Mouse (Mus musculus) inflammation-experienced regulatory T-cells, adult 16 weeks (primary cell): Measurements from ENCODE around the gene Efhd2. TPM values are rescaled to one million over a fixed set of nuclear protein-coding genes. Genes with fewer than 3 reads are reported as not detected.

Source experiments
- polyA plus RNA-seq: library from polyadenylated mRNA; unstranded; fragments of 100-300 nt; shearing (Covaris generic); gene quantifications from one replicate; pipeline ENCODE4 v1.2.1, GENCODE M21; 2017

Efhd2 gene
- polyA plus RNA-seq: 21.0 TPM

GRCm38 (mm10) chr4:141874601-141875460 is at the start of gene Efhd2:
Gene Efhd2, minus strand, starts transcription at chr4:141874920.

DNA sequence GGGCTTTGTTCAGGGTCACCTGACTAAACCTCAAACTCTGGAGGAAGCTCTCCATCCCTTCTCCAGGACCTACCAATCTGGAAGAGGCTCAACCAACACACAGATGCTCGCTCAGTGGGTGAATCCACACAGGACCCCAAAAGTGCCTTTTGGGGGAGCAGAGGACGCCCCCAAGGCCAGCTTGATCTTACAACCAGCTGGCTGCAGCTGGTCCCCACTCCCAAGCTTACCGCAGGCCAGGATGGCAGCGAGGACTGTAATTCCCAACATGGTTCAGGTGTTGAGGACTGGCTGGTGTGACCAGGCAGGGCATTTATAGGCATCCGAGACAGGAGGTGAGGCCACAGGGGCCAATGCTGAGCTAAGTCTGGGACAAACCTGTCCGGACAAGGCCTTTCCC is 28.7 kb downstream of the Efhd2 start, which contains the start of gene Ctrc:
Gene Ctrc (minus strand): TSS at position 361 of the 400 bp plus-strand sequence.

DNA sequence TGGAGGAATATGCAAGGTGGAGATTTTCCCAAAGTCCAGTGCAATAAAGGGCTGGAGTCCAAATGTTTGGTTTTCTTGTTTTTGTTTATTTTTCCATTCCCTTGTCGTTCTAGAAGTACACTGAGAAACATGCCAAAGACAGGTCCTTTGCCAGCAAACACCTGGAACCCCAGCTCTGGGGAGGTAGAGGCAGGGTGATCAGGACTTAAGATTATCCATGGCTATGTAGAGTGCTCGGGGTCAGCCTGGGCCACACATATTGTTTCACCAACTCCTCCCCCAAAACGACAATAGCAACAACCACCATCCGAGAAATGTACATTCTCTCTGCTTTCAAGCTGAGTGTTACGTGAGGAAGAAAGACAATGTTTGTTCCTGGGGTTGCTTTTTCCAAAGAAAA is 48.7 kb downstream of the Efhd2 start, which contains the start of gene Cela2a:
Gene Cela2a (minus strand): TSS at position 101 of the 400 bp plus-strand sequence.

Other genes starting within 250 kb of the Efhd2 start
- gene Plekhm2, start 210.0 kb downstream of the Efhd2 start, polyA plus RNA-seq: 3.9 TPM
- gene Rsc1a1, start 189.3 kb downstream of the Efhd2 start, polyA plus RNA-seq: 0.17 TPM
- gene Ddi2, start 151.5 kb downstream of the Efhd2 start, polyA plus RNA-seq: 6.3 TPM
- not detected for gene Agmat, start 128.2 kb downstream of the Efhd2 start, polyA plus RNA-seq
- 6.4 TPM for gene Dnajc16, start 84.0 kb downstream of the Efhd2 start, polyA plus RNA-seq
- 23.9 TPM for gene Casp9, start 81.3 kb downstream of the Efhd2 start, polyA plus RNA-seq
- not detected for gene Cela2a, start 48.8 kb downstream of the Efhd2 start, polyA plus RNA-seq
- not detected for gene Ctrc, start 28.6 kb downstream of the Efhd2 start, polyA plus RNA-seq
- gene Fhad1, start 140.2 kb upstream of the Efhd2 start, polyA plus RNA-seq: 0.49 TPM
- gene Tmem51, start 209.4 kb upstream of the Efhd2 start, polyA plus RNA-seq: 3.8 TPM